Mouse (Mus musculus) midbrain, embryonic 10.5 days (tissue): ENCODE measurements at regions not wholly inside any gene's neighbourhood (a gene's known extent, or its start where the extent isn't known, plus 50 kb on each side); places are given as distances from the start of the nearest gene placed in this dataset.

Source experiments
- DNase-seq: peaks from one replicate; pipeline ENCODE4 v3.0.0-alpha.2; 2017; ENCODE audit warnings: low spot score
- H3K27ac ChIP-seq: fragments of 300-500 bp; sonication (generic); replicated peaks from 2 replicates; pipeline ENCODE4 v1.5.1; 2016; ENCODE audit warnings: mild to moderate bottlenecking
- H3K27me3 ChIP-seq: fragments of 300-500 bp; sonication (generic); 2 replicates; pipeline ENCODE4 v1.6.1; 2016; ENCODE audit warnings: low read depth, mild to moderate bottlenecking; ENCODE audit not compliant: poor library complexity, severe bottlenecking
- H3K36me3 ChIP-seq: fragments of 300-500 bp; sonication (generic); 2 replicates; pipeline ENCODE4 v1.6.1; 2016; ENCODE audit warnings: mild to moderate bottlenecking, moderate library complexity
- H3K4me1 ChIP-seq: fragments of 300-500 bp; sonication (generic); 2 replicates; pipeline ENCODE4 v1.6.1; 2016
- H3K4me3 ChIP-seq: fragments of 300-500 bp; sonication (generic); 2 replicates; pipeline ENCODE4 v1.5.1; 2016; ENCODE audit warnings: mild to moderate bottlenecking, moderate library complexity
- H3K9me3 ChIP-seq: fragments of 300-500 bp; sonication (generic); replicated peaks from 2 replicates; pipeline ENCODE4 v1.6.1; 2016; ENCODE audit warnings: mild to moderate bottlenecking
- WGBS: fragments of 180-500 bp; shearing (Covaris S2); methylation state at CpG from one replicate; pipeline ENCODE4 v1.1.7; 2016; 5-methylcytosine and 5-hydroxymethylcytosine counted together

DNA sequence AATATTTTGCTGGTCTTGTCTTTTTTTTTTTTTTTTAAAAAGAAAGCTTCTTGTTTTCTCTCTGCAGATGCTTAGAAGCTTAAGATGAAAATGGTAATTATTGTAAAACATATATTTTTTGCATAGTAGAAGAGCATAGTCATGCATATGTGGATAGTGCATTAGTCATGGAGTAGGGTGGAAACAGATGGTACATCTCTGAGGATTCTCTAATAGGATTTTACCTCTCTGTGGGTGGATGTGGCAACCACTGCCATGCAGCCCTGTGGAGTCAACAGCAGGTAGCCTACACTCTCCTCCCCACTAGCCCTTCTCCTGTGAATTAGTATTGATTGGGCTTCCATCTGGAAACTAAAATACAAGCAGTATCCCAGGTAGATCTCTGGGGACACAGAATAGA is 409.2 kb downstream of the Nr4a2 start:
- no peaks in the 10 kb centered on the region for H3K27me3 ChIP-seq
- no peaks in the 10 kb centered on the region for H3K9me3 ChIP-seq
- H3K27ac ChIP-seq, result no peak overlapping the region
- no peaks in the 10 kb centered on the region for H3K4me1 ChIP-seq
- H3K36me3 ChIP-seq, result no peaks in the 10 kb centered on the region
- H3K4me3 ChIP-seq, result no peak overlapping the region
- DNase-seq, result no peak

DNA sequence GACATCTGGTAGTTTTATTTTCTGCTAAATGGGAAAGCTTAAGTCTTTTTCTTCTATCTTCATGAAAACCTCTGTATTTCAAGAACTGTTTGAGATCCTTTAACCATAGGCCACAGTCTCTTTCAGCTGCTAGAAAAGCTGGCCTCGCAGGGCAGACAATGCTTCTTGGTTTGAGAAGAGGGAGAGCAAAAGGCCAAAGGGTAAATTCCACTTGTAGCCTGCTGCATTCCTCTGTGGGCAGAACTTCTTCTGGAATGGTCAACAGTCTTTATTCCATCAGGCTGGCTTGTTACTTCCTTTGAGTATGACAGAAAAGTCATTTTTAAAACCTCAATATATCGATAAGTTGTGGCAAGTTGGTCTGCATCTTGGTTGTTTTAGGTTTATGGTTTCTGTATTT is 440.2 kb downstream of the Nr4a2 start:
- peak; percentile 34 for DNase-seq
- no peaks in the 10 kb centered on the region for H3K27me3 ChIP-seq
- H3K27ac ChIP-seq, result peak overlapping the region; percentile 49; the same call in 1 of the 2 replicates
- 29% methylated on average over 2 of the region's 2 CpGs for WGBS
- no peak overlapping the region for H3K4me3 ChIP-seq
- H3K4me1 ChIP-seq, result peaks cover 11% of the 10 kb centered on the region
- no peaks in the 10 kb centered on the region for H3K9me3 ChIP-seq
- H3K36me3 ChIP-seq, result no peaks in the 10 kb centered on the region

DNA sequence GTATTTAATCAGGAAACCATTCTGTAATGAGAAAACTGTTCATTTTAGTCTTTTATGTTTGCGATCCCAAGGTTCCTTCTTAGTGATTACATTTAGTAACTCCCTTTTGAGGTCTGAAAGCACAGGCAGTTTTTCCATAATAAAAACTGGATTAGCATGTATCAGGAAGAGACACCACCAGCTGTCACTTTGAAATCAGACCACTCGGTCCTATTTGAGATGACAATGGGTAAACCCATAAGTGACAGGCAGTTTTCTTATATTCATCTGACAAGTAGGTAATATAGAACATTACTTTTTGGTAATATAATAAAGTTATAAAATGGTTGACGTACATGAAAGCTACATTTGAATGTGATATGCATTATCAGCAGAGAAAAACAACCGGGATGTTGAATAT is 449.9 kb downstream of the Nr4a2 start:
- H3K27me3 ChIP-seq, result no peaks in the 10 kb centered on the region
- H3K27ac ChIP-seq, result no peak overlapping the region
- WGBS, result 78% methylated on average over 4 of the region's 4 CpGs

DNA sequence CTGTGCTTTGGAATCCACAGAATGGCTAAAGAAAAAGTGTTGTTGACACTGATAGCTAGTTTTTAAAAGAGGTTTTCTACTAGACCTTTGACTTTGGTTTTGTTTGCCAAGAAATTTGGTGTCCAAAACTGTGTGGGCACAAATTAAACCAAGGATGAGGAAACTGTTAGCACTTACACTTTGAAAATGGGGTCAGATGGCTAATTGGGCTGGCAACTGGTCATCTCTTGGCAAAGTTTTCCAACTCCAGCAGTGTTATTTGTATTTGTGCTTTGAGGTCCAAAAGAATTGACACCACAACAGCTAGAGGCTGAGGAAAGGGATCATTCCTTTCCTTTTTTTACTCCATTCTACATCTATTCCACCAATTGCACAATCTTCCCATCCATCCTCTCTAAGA is 451.1 kb downstream of the Nr4a2 start:
- no peak for DNase-seq
- H3K36me3 ChIP-seq, result no peaks in the 10 kb centered on the region
- H3K4me1 ChIP-seq, result no peaks in the 10 kb centered on the region
- no peaks in the 10 kb centered on the region for H3K9me3 ChIP-seq
- H3K27me3 ChIP-seq, result no peaks in the 10 kb centered on the region
- H3K27ac ChIP-seq, result no peak overlapping the region
- H3K4me3 ChIP-seq, result no peak overlapping the region

More for the DNA sequence above, 449.9 kb downstream of the Nr4a2 start:
- DNase-seq, result no peak
- Histone ChIP-seq H3K4me3 (no peak overlapping the region), H3K36me3 (no peaks in the 10 kb centered on the region), H3K9me3 (no peaks in the 10 kb centered on the region), H3K4me1 (no peaks in the 10 kb centered on the region)

DNA sequence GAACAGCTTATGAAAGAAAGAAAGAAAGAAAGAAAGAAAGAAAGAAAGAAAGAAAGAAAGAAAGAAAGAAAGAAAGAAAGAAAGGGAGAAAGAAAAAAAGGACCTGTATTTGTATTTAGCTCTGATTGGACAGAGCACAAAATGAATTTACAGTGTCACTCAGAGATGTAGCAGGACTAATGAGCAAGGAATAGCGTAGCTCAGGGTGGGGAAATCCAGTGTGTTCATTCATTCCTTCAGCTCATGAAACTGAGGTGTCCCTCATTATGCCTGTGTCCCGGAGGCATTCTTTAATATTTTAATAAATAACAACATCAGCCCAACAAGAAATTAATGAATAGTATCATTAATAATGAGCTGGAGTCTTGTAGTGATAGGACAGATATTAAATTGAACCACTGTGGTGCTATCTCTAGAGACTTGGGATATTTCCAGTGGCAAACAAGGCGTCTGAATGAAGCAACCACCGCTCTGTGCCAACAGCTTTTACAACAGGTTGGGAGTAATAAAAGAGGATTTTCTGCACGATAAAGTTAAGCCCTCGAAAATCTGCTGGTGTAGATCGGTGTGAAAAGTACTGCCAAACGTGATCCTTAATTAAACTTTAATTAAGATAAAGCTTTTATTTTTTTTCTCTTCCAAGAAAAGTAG is 461.4 kb downstream of the Nr4a2 start:
- Histone ChIP-seq H3K27ac (no peak overlapping the region), H3K4me1 (no peaks in the 10 kb centered on the region), H3K36me3 (no peaks in the 10 kb centered on the region), H3K9me3 (no peaks in the 10 kb centered on the region), H3K4me3 (no peak overlapping the region), H3K27me3 (no peaks in the 10 kb centered on the region)
- 75% methylated on average over 8 of the region's 8 CpGs for WGBS
- no peak for DNase-seq
